Mouse (Mus musculus) gonadal fat pad, adult 2 months (tissue): ENCODE results near the gene Satl1. TPM values are rescaled to one million over a fixed set of nuclear protein-coding genes. Genes with fewer than 3 reads are reported as not detected.
A peak's percentile ranks its signal among the peaks of the same experiment; 100 is the strongest.
"Not testable (repeated sequence)": the region's sequence is repeated elsewhere in the genome, so short reads cannot be mapped to it uniquely, and the experiment has no call there.

Experiments
- DNase-seq: peaks from one replicate; pipeline ENCODE4 v3.0.0-alpha.2; 2012; ENCODE audit warnings: low read depth
- polyA plus RNA-seq: library from polyadenylated mRNA; depleted of rRNA; stranded (reverse); fragments of >200 nt; gene quantifications from 2 replicates; pipeline ENCODE4 v1.2.3, GENCODE M21; 2012; rRNA removed

Satl1 gene
- polyA plus RNA-seq: 0.09 and 0.14 TPM in 2 replicates

DNA sequence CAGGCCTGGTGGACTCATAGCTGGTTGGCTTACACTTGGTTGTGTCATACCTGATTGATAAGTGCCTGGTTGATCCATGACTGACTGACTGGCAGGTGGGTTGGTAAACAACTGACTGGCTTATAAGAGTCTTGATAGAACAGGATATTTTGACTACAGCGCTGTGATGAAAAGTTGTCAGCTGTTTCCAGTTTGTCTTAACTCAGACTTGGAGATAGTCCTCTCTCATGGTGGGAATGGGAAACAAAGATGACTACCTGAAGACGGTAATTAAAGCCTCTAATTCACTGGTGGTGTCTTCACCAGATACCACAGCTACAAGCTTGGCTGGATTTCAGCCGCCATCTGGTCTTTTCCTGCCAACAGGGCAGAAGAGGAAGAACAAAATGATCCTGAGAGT lies at the start of gene Satl1:
Satl1 (minus strand) TSS at position 101 of the 400 bp plus-strand sequence.
- DNase-seq: no peak

DNA sequence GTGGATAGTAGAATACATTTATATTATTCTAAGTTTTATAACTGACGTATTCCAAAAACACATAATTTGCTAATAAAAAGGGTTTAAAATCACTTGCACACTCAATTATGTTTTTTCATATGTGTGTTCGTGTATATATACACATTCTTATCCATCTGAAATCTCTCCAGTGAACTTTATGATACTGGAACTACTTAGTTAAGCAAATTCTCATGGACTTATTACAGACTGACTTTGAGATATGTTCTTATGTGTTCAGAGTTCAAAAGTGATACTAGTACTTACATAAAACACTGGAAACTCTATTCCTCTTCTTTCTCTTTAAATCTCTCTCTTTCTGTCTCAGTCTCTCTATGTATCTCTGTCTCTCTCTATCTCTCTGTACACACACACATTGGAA lies 31.5 kb upstream of the Satl1 start:
- DNase-seq: no peak

DNA sequence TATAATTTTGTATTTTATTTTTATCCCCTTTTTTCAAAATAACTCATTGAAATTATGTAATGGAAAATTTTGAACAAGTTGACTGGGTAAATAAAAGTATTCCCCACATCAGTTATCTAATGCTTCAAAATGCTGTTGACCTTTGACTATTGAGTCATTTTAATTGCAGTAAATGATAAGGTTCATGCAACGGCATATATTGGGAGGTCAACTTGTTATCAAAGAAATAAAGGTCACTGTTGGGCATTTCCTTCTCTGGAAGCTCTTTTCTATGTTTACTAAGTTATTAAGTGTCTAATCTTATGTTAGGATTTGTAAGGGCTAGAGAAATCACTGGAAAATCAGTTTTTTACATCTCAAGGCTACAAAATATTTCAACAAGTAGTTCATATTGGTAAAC lies 31.0 kb upstream of the Satl1 start:
- DNase-seq: no peak

DNA sequence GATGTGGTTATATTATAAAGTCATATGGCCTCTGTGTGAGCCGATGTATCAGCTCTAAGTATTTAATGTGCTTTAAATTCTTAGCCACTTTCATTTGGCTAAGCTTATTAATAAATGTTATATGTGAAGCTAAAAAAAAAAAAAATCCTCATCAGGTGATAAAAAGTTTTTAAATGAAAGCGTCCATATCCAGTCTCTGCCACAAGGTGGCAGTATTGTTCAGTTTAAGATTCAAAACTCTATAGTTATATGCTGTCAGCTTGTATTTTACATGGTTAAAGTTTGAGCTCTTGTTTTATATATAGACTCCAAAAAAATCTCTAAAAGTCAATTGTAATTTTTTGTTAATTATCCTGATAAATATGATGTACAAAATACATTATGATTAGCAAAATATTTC lies 16.4 kb upstream of the Satl1 start:
- DNase-seq: not testable (repeated sequence)

DNA sequence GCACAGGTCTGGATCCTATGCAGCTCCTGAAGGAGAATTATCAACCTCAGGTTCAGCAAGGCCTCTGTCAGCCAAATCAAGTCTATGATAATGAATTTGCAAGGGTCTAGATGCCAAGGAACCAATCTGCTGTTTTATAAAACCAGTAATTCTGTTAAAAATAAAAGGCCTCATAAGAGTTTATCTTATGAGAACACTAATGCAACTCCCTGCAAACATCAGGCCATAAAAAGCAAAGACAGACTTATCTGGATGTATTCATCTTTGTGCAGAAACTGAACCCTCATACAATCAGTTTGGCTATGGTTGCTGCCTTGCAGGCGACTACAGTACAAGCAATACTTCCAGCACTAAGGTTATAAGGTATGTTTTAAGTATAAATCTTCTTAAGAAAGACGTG lies 5.7 kb upstream of the Satl1 start:
- DNase-seq: no peak

DNA sequence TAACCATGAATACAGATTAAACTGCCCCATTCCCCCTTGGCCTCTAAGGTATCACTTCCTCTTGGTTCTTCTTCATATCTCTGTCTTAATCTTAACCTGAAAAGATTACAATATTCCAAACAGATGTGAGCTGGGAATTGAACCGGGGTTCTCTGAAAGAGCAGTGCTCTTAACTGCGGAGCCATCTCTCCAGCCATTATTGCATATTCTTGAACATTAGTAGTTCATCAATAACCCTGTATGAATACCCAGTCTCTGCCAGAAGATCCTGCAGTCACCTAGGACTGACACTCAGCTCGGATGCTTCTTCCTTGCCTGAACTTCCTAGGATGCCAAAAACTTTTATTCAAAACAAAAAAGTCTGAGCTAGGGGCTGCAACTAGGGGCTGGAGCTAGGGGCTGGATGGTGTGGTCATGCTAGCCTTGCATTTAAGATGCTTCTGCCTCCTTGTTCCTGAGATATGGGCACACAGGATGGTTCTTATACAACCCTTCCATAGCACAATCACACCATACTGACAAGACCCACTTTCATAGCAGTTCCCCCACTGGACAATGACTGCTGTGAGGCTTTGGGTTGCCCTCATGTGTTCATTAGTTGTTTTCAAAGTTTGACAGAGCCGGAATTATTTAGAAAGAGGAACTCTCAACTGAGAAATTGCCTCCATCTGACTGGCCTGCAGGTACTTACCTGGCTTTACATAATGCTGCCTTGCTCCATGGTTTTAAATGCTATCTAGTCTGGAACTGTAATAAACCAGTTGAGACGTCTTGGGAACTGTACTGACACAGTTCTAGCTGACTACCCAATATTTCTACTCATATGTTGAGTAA lies 35.8 kb downstream of the Satl1 start:
- peak; percentile 14 for DNase-seq

DNA sequence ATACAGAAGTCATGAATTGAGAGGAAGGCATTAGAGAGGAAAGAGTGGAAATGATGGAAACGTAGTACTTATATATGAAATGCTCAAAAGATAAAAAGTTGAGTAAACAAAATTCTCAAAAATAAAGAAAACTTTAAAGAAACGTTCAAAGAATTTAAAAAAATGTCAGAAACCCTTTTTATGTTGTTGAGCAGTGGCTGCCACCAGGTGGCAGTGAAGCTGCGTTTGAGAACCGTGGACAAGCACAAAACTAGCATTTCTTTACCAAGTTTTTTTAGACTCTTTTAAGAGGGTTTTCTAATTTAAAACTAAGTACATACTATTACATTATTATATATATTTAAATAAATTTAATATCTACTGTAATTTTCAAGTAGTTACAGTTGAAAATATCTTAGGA lies 38.2 kb downstream of the Satl1 start:
- DNase-seq: no peak

DNA sequence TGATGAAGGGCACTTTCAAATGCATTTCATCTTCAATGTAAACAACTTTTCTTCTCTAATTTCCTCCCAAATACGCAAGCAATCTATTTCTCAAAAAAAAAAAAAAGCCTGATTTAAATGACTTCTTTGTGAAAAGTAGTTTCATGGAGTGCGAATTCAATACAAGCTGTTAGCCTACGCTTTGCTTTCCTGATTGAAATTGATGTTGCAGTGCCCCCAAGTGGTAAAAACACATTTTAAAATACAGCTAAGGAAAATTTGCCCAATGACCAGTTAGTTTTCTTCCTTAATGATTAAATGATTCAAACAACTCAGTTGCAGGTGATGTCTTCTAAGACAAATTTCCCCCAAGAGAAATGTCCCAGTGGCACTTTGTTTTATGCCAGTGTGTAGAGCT lies 58.2 kb downstream of the Satl1 start:
- no peak for DNase-seq

DNA sequence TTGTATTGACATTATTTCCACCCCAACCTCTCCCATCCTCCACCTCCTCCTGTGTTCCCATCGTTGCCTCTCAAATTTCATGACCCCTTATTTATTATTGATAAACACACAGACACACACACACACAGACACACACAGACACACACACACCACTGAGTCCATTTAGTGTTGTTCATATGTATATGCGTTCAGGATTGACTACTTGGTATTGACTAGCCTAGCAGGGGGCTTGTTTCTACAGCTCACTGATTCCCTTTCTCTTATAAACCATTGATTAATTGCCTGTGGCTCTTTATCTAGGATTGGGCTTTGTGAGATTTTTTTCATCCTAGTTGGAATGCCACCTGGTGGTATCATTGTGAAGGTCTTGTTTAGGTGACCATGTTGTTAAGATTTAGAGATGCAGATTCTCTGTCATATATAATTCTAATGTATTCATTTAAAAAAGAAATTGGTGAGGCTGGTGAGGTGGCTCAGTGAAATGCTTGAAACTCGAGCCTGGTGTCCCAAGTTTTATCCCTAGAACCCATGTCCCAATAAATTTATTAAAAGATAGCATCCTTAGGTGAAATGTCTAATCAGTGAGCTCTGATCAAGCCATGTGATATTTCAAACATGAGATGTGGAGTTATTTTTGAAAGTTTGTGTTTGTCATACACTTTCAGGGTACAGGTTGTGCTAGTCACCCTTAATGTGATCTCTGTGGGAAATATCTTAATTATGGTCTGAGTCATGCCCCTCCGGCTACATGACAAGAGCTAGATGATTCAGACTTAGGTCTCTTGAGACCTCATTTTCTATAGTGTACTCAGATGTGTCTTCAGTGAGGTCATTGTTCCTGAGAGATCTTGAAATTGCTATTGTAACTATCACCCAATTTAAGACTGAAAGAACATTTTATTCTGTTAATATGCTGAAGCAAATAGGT lies 58.8 kb downstream of the Satl1 start:
- no peak for DNase-seq

DNA sequence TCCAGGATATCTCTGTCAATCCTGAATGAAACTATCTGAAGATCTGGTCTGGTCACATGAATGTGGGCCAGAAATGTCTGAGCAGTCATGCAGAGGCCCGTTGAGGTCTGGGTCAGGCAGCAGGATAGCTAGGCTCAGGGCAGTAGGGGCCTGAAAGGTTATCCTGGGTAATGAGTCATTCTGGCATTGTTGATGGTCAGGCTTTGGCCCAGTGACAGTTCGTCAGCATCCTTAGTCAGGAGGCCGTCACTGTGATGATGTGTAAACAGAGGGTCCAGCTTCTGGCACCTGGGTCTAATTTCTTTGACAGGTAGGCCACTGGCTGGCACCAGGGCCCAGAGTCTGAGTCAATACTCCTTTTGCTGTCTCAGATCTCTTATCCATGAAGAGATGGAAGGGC lies 67.1 kb downstream of the Satl1 start:
- DNase-seq: no peak

Other genes with a start within 250 kb of the Satl1 start
- gene 4933403O08Rik, start 167.7 kb downstream of the Satl1 start, polyA plus RNA-seq: not detected in 2 replicates
- gene Apool, start 95.4 kb downstream of the Satl1 start, polyA plus RNA-seq: 5.2 and 6.8 TPM in 2 replicates
- gene 2010106E10Rik, start 88.5 kb upstream of the Satl1 start, polyA plus RNA-seq: not detected in 2 replicates
- 0.12 and 0.20 TPM in 2 replicates for gene Zfp711, start 193.7 kb upstream of the Satl1 start, polyA plus RNA-seq